Mouse (Mus musculus) lung, postnatal 0 days (tissue): Measurements from ENCODE around the gene Dysf.

Experiments
- CTCF ChIP-seq: IDR thresholded peaks from 2 replicates; pipeline ENCODE4 v1.5.1; 2016; ENCODE audit warnings: antibody characterized with exemption, mild to moderate bottlenecking
- EP300 ChIP-seq: IDR thresholded peaks from 2 replicates; pipeline ENCODE4 v1.6.1; 2016; ENCODE audit warnings: antibody characterized with exemption, mild to moderate bottlenecking, control low read depth

GRCm38 (mm10) chr6:84130867-84131266 lies 122.5 kb downstream of the Dysf start:
- TF ChIP-seq CTCF (no peak), EP300 (no peak)
